Mouse (Mus musculus) testis, adult 2 months (tissue): ENCODE data around the gene Fam234b. TPM values are rescaled to one million over a fixed set of nuclear protein-coding genes. Genes with fewer than 3 reads are reported as not detected.

Experiments used
- H3K27ac ChIP-seq: fragments of 200-500 bp; 2 replicates; pipeline ENCODE4 v1.5.1; 2012; ENCODE audit warnings: low read depth, low read length; ENCODE audit not compliant: control insufficient read depth, insufficient read depth
- H3K27me3 ChIP-seq: fragments of 200-500 bp; 2 replicates; pipeline ENCODE4 v1.6.1; 2012; ENCODE audit warnings: mild to moderate bottlenecking, low read length, moderate library complexity; ENCODE audit not compliant: control insufficient read depth, insufficient read depth
- H3K36me3 ChIP-seq: fragments of 200-500 bp; 2 replicates; pipeline ENCODE4 v1.6.1; 2012; ENCODE audit warnings: mild to moderate bottlenecking, low read length; ENCODE audit not compliant: control insufficient read depth, insufficient read depth
- H3K4me1 ChIP-seq: fragments of 200-500 bp; 2 replicates; pipeline ENCODE4 v1.6.1; 2012; ENCODE audit warnings: low read length; ENCODE audit not compliant: control insufficient read depth, insufficient read depth
- H3K4me3 ChIP-seq: fragments of 200-500 bp; 2 replicates; pipeline ENCODE4 v1.5.1; 2012; ENCODE audit warnings: low read depth, mild to moderate bottlenecking, low read length, moderate library complexity, mixed read lengths; ENCODE audit not compliant: control insufficient read depth
- CTCF ChIP-seq: fragments of 200-500 bp; IDR thresholded peaks from 2 replicates; pipeline ENCODE4 v1.5.1; 2012; ENCODE audit warnings: low read depth, mild to moderate bottlenecking, inconsistent platforms, low read length, moderate library complexity; ENCODE audit not compliant: control insufficient read depth, insufficient read depth, insufficient replicate concordance
- POLR2A ChIP-seq: fragments of 200-500 bp; IDR thresholded peaks from 2 replicates; pipeline ENCODE4 v1.6.1; 2012; ENCODE audit warnings: low read depth, mild to moderate bottlenecking, inconsistent platforms, low read length, moderate library complexity; ENCODE audit not compliant: control insufficient read depth
- polyA plus RNA-seq: library from polyadenylated mRNA; depleted of rRNA; stranded (reverse); fragments of >200 nt; gene quantifications from 2 replicates; pipeline ENCODE4 v1.2.3, GENCODE M21; 2012

The Fam234b gene
- polyA plus RNA-seq, 1 experiment, result 20.9 TPM

- no peak overlapping the region for H3K4me3 ChIP-seq
- H3K4me1 ChIP-seq, result no peaks in the 10 kb centered on the region; the same call in 1 of the 2 replicates
- TF ChIP-seq CTCF (no peak), POLR2A (no peak)
- H3K27ac ChIP-seq, result no peak overlapping the region
- H3K27me3 ChIP-seq, result no peaks in the 10 kb centered on the region
- no peaks in the 10 kb centered on the region for H3K36me3 ChIP-seq
These were observed 7.1 kb downstream of the Fam234b start for GRCm38 (mm10) chr6:135204869-135205268.

GRCm38 (mm10) chr6:135205802-135206201, 8.0 kb downstream of the Fam234b start:
- Histone ChIP-seq H3K4me3 (no peak overlapping the region), H3K4me1 (no peaks in the 10 kb centered on the region; the same call in 1 of the 2 replicates), H3K27ac (no peak overlapping the region), H3K27me3 (no peaks in the 10 kb centered on the region), H3K36me3 (no peaks in the 10 kb centered on the region)
- TF ChIP-seq POLR2A (no peak), CTCF (no peak)

GRCm38 (mm10) chr6:135206909-135207308, 9.1 kb downstream of the Fam234b start:
- TF ChIP-seq CTCF, result no peak
- no peak for TF ChIP-seq POLR2A
- Histone ChIP-seq H3K36me3 (no peaks in the 10 kb centered on the region), H3K4me1 (no peaks in the 10 kb centered on the region; the same call in 1 of the 2 replicates), H3K27me3 (no peaks in the 10 kb centered on the region), H3K4me3 (no peak overlapping the region), H3K27ac (no peak overlapping the region)

GRCm38 (mm10) chr6:135211169-135211568, 13.4 kb downstream of the Fam234b start:
- Histone ChIP-seq H3K27me3 (no peaks in the 10 kb centered on the region), H3K4me3 (no peak overlapping the region), H3K4me1 (no peaks in the 10 kb centered on the region), H3K27ac (no peak overlapping the region), H3K36me3 (no peaks in the 10 kb centered on the region)
- no peak for TF ChIP-seq POLR2A
- no peak for TF ChIP-seq CTCF

- TF ChIP-seq POLR2A (no peak), CTCF (no peak)
- no peak overlapping the region for H3K27ac ChIP-seq
- H3K4me3 ChIP-seq, result no peak overlapping the region
- no peaks in the 10 kb centered on the region for H3K36me3 ChIP-seq
- no peaks in the 10 kb centered on the region for H3K4me1 ChIP-seq
- H3K27me3 ChIP-seq, result no peaks in the 10 kb centered on the region
These were observed 14.9 kb downstream of the Fam234b start for GRCm38 (mm10) chr6:135212666-135213065.

GRCm38 (mm10) chr6:135218330-135218729, 20.6 kb downstream of the Fam234b start:
- Histone ChIP-seq H3K27me3 (no peaks in the 10 kb centered on the region), H3K4me3 (no peak overlapping the region), H3K4me1 (no peaks in the 10 kb centered on the region), H3K27ac (no peak overlapping the region), H3K36me3 (no peaks in the 10 kb centered on the region)
- TF ChIP-seq POLR2A (no peak), CTCF (no peak)

GRCm38 (mm10) chr6:135219916-135220315, 22.1 kb downstream of the Fam234b start:
- Histone ChIP-seq H3K4me1 (no peaks in the 10 kb centered on the region), H3K4me3 (no peak overlapping the region)
- TF ChIP-seq POLR2A (no peak), CTCF (no peak)

More at GRCm38 (mm10) chr6:135219916-135220315, 22.1 kb downstream of the Fam234b start:
- H3K36me3 ChIP-seq, result no peaks in the 10 kb centered on the region
- no peaks in the 10 kb centered on the region for H3K27me3 ChIP-seq
- no peak overlapping the region for H3K27ac ChIP-seq
